Mouse (Mus musculus) embryonic facial prominence, embryonic 14.5 days (tissue): ENCODE measurements at regions not wholly inside any gene's neighbourhood (a gene's known extent, or its start where the extent isn't known, plus 50 kb on each side); places are given as distances from the start of the nearest gene placed in this dataset.

ENCODE experiments used
- ATAC-seq: fragments of 200-750 bp; cut with Nextera tagmentation; 2 replicates; pipeline ENCODE4 v1.8.0; 2017; ENCODE audit warnings: low read depth, moderate number of reproducible peaks, moderate TSS enrichment
- DNase-seq: peaks from one replicate; pipeline ENCODE4 v3.0.0-alpha.2; 2015; ENCODE audit warnings: low spot score
- H3K27ac ChIP-seq: fragments of 300-500 bp; sonication (generic); replicated peaks from 2 replicates; pipeline ENCODE4 v1.5.1; 2014; ENCODE audit warnings: low read depth, mild to moderate bottlenecking, low read length, moderate library complexity
- H3K27me3 ChIP-seq: fragments of 300-500 bp; sonication (generic); replicated peaks from 2 replicates; pipeline ENCODE4 v1.6.1; 2014; ENCODE audit warnings: low read length; ENCODE audit not compliant: control insufficient read depth, insufficient read depth
- H3K36me3 ChIP-seq: fragments of 300-500 bp; sonication (generic); 2 replicates; pipeline ENCODE4 v1.6.1; 2014; ENCODE audit warnings: low read length, mixed read lengths; ENCODE audit not compliant: control insufficient read depth, insufficient read depth
- H3K4me1 ChIP-seq: fragments of 300-500 bp; sonication (generic); 2 replicates; pipeline ENCODE4 v1.6.1; 2014; ENCODE audit warnings: antibody characterized with exemption, low read length; ENCODE audit not compliant: control insufficient read depth, insufficient read depth
- H3K4me2 ChIP-seq: fragments of 300-500 bp; sonication (generic); 2 replicates; pipeline ENCODE4 v1.6.1; 2014; ENCODE audit warnings: low read depth, mild to moderate bottlenecking, low read length, moderate library complexity, mixed read lengths
- H3K4me3 ChIP-seq: fragments of 300-500 bp; sonication (generic); 2 replicates; pipeline ENCODE4 v1.5.1; 2014; ENCODE audit warnings: low read depth, mild to moderate bottlenecking, low read length
- H3K9ac ChIP-seq: fragments of 300-500 bp; sonication (generic); 2 replicates; pipeline ENCODE4 v1.6.1; 2014; ENCODE audit warnings: low read depth, mild to moderate bottlenecking, low read length, moderate library complexity, mixed read lengths
- H3K9me3 ChIP-seq: fragments of 300-500 bp; sonication (generic); 2 replicates; pipeline ENCODE4 v1.6.1; 2016; ENCODE audit warnings: low read length; ENCODE audit not compliant: control insufficient read depth
- whole genome bisulfite sequencing: fragments of 180-500 bp; shearing (Covaris S2); extraction: QIAGEN DNeasy Blood & Tissue Kit; methylation state at CpG from one replicate; pipeline ENCODE4 v1.1.7; 2014; 5-methylcytosine and 5-hydroxymethylcytosine counted together

DNA sequence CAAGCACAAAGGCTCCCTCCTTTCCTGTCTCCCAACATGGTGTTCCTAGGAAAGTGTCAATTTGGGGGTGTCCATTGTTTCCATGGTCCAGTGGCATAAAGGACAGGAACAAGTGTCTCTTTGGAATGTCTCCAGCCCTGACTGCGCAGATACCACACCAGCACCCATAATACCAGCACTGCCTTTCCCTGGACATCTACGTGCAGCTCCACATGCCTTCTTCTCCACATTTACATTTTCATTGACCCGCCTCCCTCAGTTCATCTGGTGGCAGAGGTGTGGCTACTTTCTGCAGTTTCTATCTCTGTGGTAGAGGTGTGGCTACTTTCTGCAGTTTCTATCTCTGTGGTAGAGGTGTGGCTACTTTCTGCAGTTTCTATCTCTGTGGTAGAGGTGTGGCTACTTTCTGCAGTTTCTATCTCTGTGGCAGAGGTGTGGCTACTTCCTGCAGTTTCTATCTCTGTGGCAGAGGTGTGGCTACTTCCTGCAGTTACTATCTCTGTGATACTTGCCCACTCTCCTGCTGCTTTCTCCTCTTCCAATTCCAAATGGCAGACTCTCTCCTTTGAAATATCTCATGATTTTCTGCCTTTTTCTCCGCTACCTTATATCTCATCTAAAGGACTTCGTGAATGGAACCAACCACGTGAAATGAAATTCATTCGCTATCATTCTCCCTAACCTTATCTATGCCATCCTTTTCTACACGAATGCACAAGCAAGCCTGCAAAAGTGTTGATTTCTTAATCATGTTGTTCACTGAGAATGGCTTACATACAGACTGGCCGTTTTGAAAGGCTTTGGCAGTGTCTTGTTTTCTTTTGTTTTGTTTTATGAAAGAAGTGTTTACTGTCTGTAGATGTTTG is 204.0 kb downstream of the Parm1 start:
- no peak for ATAC-seq
- no peaks in the 10 kb centered on the region for H3K36me3 ChIP-seq

DNA sequence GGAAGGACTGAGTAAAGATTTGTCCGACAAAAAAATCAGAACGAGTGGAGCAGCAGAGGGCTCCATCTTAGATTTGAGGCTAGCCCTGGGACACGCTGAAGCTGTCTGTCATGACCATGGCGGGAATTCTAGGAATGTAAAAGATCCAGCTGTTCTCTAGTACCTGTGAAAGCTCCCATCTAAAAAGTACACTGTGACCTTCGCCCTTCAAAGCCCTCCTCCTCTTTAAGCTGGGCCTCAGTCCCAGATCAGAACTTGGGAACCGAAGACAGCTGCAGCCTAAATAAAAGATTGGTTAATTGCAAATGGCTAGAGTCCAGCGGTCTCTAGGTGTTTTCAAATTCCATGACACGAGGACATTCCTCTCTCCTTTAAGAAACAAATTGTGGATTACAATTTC is 195.6 kb downstream of the Parm1 start:
- H3K27me3 ChIP-seq = no peaks in the 10 kb centered on the region
- H3K36me3 ChIP-seq = no peaks in the 10 kb centered on the region
- H3K4me3 ChIP-seq = no peak overlapping the region
- peaks cover 4% of the 10 kb centered on the region; the same call in 1 of the 2 replicates for H3K4me1 ChIP-seq
- DNase-seq = no peak
- H3K9me3 ChIP-seq = no peaks in the 10 kb centered on the region
- ATAC-seq = no peak; the same call in 1 of the 2 replicates
- no peak overlapping the region for H3K9ac ChIP-seq
- H3K4me2 ChIP-seq = no peak overlapping the region
- no peak overlapping the region for H3K27ac ChIP-seq
- 30% methylated on average over 8 of the region's 8 CpGs for WGBS

More for the DNA sequence above, 204.0 kb downstream of the Parm1 start:
- WGBS = 88% methylated on average over 9 of the region's 9 CpGs
- no peak for DNase-seq
- Histone ChIP-seq H3K4me2 (no peak overlapping the region), H3K9ac (no peak overlapping the region), H3K9me3 (no peaks in the 10 kb centered on the region), H3K27me3 (no peaks in the 10 kb centered on the region), H3K27ac (no peak overlapping the region), H3K4me1 (0 out of 2 replicates have a peak, but pooled peaks cover 8% of the 10 kb centered on the region), H3K4me3 (no peak overlapping the region)

DNA sequence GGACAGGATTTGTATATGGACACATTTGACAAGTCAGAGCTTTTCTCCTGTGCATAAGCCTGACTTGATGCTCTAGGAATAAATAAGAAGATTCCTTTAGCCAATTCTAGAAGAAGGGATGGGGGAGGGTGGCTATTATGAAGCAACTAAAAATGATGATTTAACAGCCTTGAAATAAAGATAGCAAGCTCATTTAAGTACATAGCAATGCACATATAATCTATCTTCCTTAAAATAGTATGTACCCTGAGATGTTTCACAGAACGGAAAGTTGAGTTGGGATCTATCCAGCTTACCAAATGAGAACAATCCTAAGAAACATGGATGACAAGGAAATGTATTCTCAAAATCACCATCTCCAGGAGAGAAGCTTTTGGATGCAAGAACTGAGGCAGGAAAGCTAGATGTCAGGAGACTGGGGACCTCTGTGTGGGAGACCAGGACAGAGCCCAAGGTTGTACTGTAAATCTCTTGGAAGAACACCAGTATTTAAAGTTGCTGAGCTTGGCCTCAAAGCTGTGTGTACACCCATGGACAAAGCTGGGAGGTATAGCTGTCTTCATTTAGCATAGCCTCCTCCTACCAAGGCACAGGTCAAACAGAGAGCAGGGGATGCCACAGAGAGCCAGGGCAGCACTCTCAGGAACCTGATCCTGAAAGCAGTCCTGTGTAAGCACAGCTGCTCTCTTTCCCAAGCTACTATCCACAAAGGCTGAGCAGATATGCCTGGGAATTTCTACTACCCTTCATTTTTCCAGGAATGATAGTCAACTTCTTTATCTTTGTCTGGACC is 192.3 kb downstream of the Parm1 start:
- Histone ChIP-seq H3K9ac (no peak overlapping the region), H3K4me2 (no peak overlapping the region), H3K27ac (no peak overlapping the region), H3K27me3 (no peaks in the 10 kb centered on the region), H3K4me1 (peaks cover 4% of the 10 kb centered on the region; the same call in 1 of the 2 replicates), H3K36me3 (no peaks in the 10 kb centered on the region), H3K4me3 (no peak overlapping the region), H3K9me3 (no peaks in the 10 kb centered on the region)
- no peak for DNase-seq
- ATAC-seq = peak; percentile 39; the same call in 1 of the 2 replicates
- 86% methylated on average over 1 of the region's 1 CpGs for WGBS

GRCm38 (mm10) chr5:91708149-91708548 is 190.7 kb downstream of the Parm1 start:
- Histone ChIP-seq H3K9ac (no peak overlapping the region), H3K27me3 (no peaks in the 10 kb centered on the region), H3K9me3 (no peaks in the 10 kb centered on the region), H3K4me2 (no peak overlapping the region), H3K4me1 (peaks cover 4% of the 10 kb centered on the region; the same call in 1 of the 2 replicates), H3K4me3 (no peak overlapping the region), H3K27ac (no peak overlapping the region), H3K36me3 (no peaks in the 10 kb centered on the region)
- no peak for ATAC-seq
- 71% methylated on average over 6 of the region's 6 CpGs for WGBS
- DNase-seq = no peak

DNA sequence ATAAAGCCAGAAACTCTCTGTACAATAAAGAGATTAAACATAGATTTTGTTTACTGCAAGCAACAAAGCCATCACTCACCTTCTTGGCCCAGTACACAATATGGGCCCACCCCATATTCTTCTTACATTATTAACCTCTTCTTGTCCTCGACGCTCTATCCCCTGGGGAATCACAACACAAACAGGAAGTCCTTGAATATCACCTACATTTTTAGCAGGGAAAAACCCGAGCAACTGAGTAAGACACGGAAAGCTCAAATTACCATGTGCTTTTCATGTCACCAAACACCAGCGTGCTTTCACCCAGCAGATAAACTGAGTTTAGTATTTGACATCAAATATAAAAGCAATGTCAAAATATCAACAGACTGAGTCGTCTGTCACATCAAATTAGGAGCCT is 179.7 kb downstream of the Parm1 start:
- Histone ChIP-seq H3K4me2 (no peak overlapping the region), H3K27me3 (no peaks in the 10 kb centered on the region), H3K9ac (no peak overlapping the region), H3K9me3 (no peaks in the 10 kb centered on the region), H3K36me3 (no peaks in the 10 kb centered on the region), H3K4me3 (no peak overlapping the region), H3K27ac (no peak overlapping the region), H3K4me1 (no peaks in the 10 kb centered on the region)
- no peak for DNase-seq
- WGBS = 56% methylated on average over 6 of the region's 6 CpGs
- ATAC-seq = no peak

DNA sequence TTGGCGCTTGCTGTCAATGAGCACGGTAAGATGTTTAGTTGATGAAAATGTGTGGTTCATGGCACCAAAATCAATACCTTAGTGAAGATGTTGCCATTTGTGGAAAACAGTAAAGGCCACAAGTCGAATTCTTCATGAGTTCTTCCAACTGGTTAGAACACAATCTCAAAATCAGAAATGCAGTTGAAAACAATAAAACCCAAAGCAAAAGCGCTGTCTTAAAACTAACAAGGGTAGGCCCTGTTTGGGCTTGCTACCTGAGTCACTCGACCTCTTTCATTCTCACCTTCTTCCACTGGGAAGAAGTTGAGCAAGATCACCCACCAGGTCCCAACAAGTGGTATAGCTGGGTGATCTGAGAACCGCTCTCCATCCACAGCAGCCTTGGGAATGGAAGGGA is 179.1 kb downstream of the Parm1 start:
- no peaks in the 10 kb centered on the region for H3K4me1 ChIP-seq
- no peaks in the 10 kb centered on the region for H3K36me3 ChIP-seq
- H3K27ac ChIP-seq = no peak overlapping the region
- no peaks in the 10 kb centered on the region for H3K9me3 ChIP-seq
- H3K4me3 ChIP-seq = no peak overlapping the region
- 85% methylated on average over 6 of the region's 6 CpGs for WGBS
- H3K4me2 ChIP-seq = no peak overlapping the region
- H3K27me3 ChIP-seq = no peaks in the 10 kb centered on the region
- ATAC-seq (no peak), DNase-seq (no peak)
- H3K9ac ChIP-seq = no peak overlapping the region

DNA sequence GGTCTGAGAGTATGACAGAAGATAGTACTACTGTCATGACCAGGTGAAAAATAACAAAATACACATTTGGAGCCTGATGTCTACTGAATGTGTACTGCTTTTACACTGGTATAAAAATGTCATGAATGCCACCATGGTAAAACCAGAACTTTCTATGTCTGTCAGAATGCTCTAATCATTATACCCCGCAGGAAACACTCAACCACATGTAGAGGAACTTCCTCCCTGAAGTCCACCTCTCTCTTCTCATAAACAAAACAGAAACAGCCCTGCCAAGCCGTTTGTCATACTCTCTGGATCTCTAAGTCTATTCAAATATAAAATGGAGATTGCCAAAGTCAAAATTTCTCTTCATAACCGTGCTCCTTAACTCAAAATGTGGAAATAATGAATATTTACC is 178.2 kb downstream of the Parm1 start:
- 63% methylated on average over 3 of the region's 3 CpGs for WGBS
- no peaks in the 10 kb centered on the region for H3K4me1 ChIP-seq
- ATAC-seq = no peak
- no peaks in the 10 kb centered on the region for H3K9me3 ChIP-seq
- DNase-seq = no peak
- H3K27ac ChIP-seq = no peak overlapping the region
- H3K36me3 ChIP-seq = no peaks in the 10 kb centered on the region
- H3K4me3 ChIP-seq = no peak overlapping the region
- no peaks in the 10 kb centered on the region for H3K27me3 ChIP-seq
- no peak overlapping the region for H3K4me2 ChIP-seq
- H3K9ac ChIP-seq = no peak overlapping the region

GRCm38 (mm10) chr5:91693277-91693676 is 175.9 kb downstream of the Parm1 start:
- Histone ChIP-seq H3K4me2 (no peak overlapping the region), H3K9me3 (no peaks in the 10 kb centered on the region)
- 69% methylated on average over 11 of the region's 11 CpGs for WGBS

More at GRCm38 (mm10) chr5:91693277-91693676, 175.9 kb downstream of the Parm1 start:
- H3K4me1 ChIP-seq = no peaks in the 10 kb centered on the region
- DNase-seq (no peak), ATAC-seq (no peak)
- H3K27me3 ChIP-seq = no peaks in the 10 kb centered on the region
- H3K9ac ChIP-seq = no peak overlapping the region
- H3K27ac ChIP-seq = no peak overlapping the region
- no peaks in the 10 kb centered on the region for H3K36me3 ChIP-seq
- H3K4me3 ChIP-seq = no peak overlapping the region
